Mouse (Mus musculus) urinary bladder, postnatal 25 days (tissue): Measurements from ENCODE around the gene Slc16a6.

Experiments used
- DNase-seq: peaks from one replicate; pipeline ENCODE4 v3.0.0; 2022; ENCODE audit warnings: low spot score

Gene Slc16a6

GRCm38 (mm10) chr11:109487111-109487510 is 13.7 kb upstream of the Slc16a6 start:
- DNase-seq: no peak

- no peak for DNase-seq
These were observed 12.1 kb upstream of the Slc16a6 start for GRCm38 (mm10) chr11:109485398-109486045.

GRCm38 (mm10) chr11:109480440-109480839 is 7.0 kb upstream of the Slc16a6 start:
- no peak for DNase-seq

GRCm38 (mm10) chr11:109479575-109480285 is 6.3 kb upstream of the Slc16a6 start:
- DNase-seq: no peak

- DNase-seq: no peak
These were observed 4.4 kb upstream of the Slc16a6 start for GRCm38 (mm10) chr11:109477606-109478380.

- DNase-seq: no peak
These were observed 3.3 kb upstream of the Slc16a6 start for GRCm38 (mm10) chr11:109476653-109477052.

GRCm38 (mm10) chr11:109476241-109476640 is 2.8 kb upstream of the Slc16a6 start:
- DNase-seq: no peak

- DNase-seq: no peak
These were observed 2.3 kb upstream of the Slc16a6 start for GRCm38 (mm10) chr11:109475717-109476116.

GRCm38 (mm10) chr11:109474836-109475235 is 1.4 kb upstream of the Slc16a6 start:
- no peak for DNase-seq

GRCm38 (mm10) chr11:109474086-109474742 is 816 bp upstream of the Slc16a6 start:
- DNase-seq: no peak

- no peak for DNase-seq
These were observed 602 bp downstream of the Slc16a6 start for GRCm38 (mm10) chr11:109472821-109473170.

- peak; percentile 37 for DNase-seq
These were observed 1.2 kb downstream of the Slc16a6 start for GRCm38 (mm10) chr11:109472171-109472691.

GRCm38 (mm10) chr11:109470921-109471861 is 2.2 kb downstream of the Slc16a6 start:
- DNase-seq: peak; percentile 12

GRCm38 (mm10) chr11:109470170-109470569 is 3.2 kb downstream of the Slc16a6 start:
- no peak for DNase-seq

- DNase-seq: no peak
These were observed 5.3 kb downstream of the Slc16a6 start for GRCm38 (mm10) chr11:109468133-109468532.

GRCm38 (mm10) chr11:109466987-109467386 is 6.4 kb downstream of the Slc16a6 start:
- no peak for DNase-seq

- DNase-seq: no peak
These were observed 8.3 kb downstream of the Slc16a6 start for GRCm38 (mm10) chr11:109465068-109465467.

- no peak for DNase-seq
These were observed 12.8 kb downstream of the Slc16a6 start for GRCm38 (mm10) chr11:109460586-109460985.

- no peak for DNase-seq
These were observed 15.2 kb downstream of the Slc16a6 start for GRCm38 (mm10) chr11:109458165-109458564.

GRCm38 (mm10) chr11:109456261-109456660 is 17.1 kb downstream of the Slc16a6 start:
- no peak for DNase-seq

GRCm38 (mm10) chr11:109451169-109451568 is 22.2 kb downstream of the Slc16a6 start:
- no peak for DNase-seq
